Mouse (Mus musculus) heart, embryonic 11.5 days (tissue): ENCODE measurements around the gene Pbx1. TPM values are rescaled to one million over a fixed set of nuclear protein-coding genes. Genes with fewer than 3 reads are reported as not detected.
A peak's percentile ranks its signal among the peaks of the same experiment; 100 is the strongest.

Experiments used
- ATAC-seq: fragments of 200-750 bp; cut with Nextera tagmentation; replicated peaks from 2 replicates; pipeline ENCODE4 v1.8.0; 2017; ENCODE audit warnings: moderate library complexity; ENCODE audit not compliant: insufficient number of reproducible peaks, low FRiP score, low TSS enrichment
- H3K27ac ChIP-seq: fragments of 300-500 bp; sonication (generic); 2 replicates; pipeline ENCODE4 v1.5.1; 2014; ENCODE audit warnings: mild to moderate bottlenecking, low read depth, low read length
- H3K27me3 ChIP-seq: fragments of 300-500 bp; sonication (generic); 2 replicates; pipeline ENCODE4 v1.6.1; 2014; ENCODE audit warnings: mild to moderate bottlenecking, low read length, mixed read lengths; ENCODE audit not compliant: control insufficient read depth, insufficient read depth
- H3K36me3 ChIP-seq: fragments of 300-500 bp; sonication (generic); 2 replicates; pipeline ENCODE4 v1.6.1; 2014; ENCODE audit warnings: mild to moderate bottlenecking, low read length, moderate library complexity, mixed read lengths; ENCODE audit not compliant: control insufficient read depth, insufficient read depth
- H3K4me1 ChIP-seq: fragments of 300-500 bp; sonication (generic); 2 replicates; pipeline ENCODE4 v1.6.1; 2014; ENCODE audit warnings: low read length; ENCODE audit not compliant: control insufficient read depth, insufficient read depth
- H3K4me2 ChIP-seq: fragments of 300-500 bp; sonication (generic); 2 replicates; pipeline ENCODE4 v1.6.1; 2014; ENCODE audit warnings: mild to moderate bottlenecking, moderate library complexity
- H3K4me3 ChIP-seq: fragments of 300-500 bp; sonication (generic); 2 replicates; pipeline ENCODE4 v1.5.1; 2014; ENCODE audit warnings: low read depth, low read length
- H3K9ac ChIP-seq: fragments of 300-500 bp; sonication (generic); 2 replicates; pipeline ENCODE4 v1.6.1; 2014; ENCODE audit warnings: mild to moderate bottlenecking, low read depth, low read length, moderate library complexity
- H3K9me3 ChIP-seq: fragments of 300-500 bp; sonication (generic); replicated peaks from 2 replicates; pipeline ENCODE4 v1.6.1; 2016; ENCODE audit warnings: low read length; ENCODE audit not compliant: control insufficient read depth
- WGBS: fragments of 180-500 bp; shearing (Covaris S2); extraction: QIAGEN DNeasy Blood & Tissue Kit; methylation state at CpG from one replicate; pipeline ENCODE4 v1.1.7; 2014; ENCODE audit not compliant: insufficient replicate concordance; 5-methylcytosine and 5-hydroxymethylcytosine counted together
- polyA plus RNA-seq: library from polyadenylated mRNA; unstranded; fragments of >200 nt; fragmentation: Nextera tagmentation; extraction: Ambion mirVana; gene quantifications from 2 replicates; pipeline ENCODE4 v1.2.1, GENCODE M21; 2014

Gene Pbx1
- polyA plus RNA-seq, 1 experiment from 2014 or later, result 33.5 TPM

DNA sequence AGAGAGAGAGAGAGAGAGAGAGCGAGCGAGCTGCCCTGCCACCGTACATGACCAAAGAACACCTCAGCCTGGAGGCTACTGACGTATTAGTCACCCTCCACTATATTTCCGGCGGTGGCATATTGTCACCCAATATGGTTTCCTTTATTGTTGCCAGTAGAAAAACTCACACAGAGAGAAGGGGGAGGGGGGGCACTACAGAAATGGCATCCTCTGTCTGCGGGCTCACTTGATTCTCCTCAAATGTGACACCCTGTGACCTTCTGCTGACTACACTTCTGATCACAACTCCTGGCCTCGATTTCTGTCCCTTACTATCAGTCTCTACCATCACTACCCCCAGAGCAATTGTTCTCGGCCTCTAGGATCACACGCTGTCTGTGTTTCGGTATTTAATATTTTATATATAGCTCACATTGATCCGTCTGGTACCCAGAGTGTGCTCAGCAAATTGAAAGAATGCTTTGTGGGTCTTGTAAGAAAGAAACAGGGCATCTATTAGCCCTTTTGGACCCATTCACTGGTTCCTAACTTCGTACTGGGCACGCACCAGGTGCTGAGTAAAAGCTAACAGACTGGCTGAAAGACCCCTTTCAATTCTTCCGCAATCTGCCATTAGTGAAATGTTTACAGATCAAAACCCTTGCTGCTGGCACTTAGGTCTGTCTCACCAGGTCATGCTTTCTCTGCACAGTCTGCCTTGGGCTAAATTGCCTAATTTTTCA lies 148.1 kb downstream of the Pbx1 start:
- 57% methylated on average over 15 of the region's 15 CpGs for WGBS
- H3K4me2 ChIP-seq, result no peak overlapping the region
- H3K4me3 ChIP-seq, result no peak overlapping the region
- no peaks in the 10 kb centered on the region for H3K9me3 ChIP-seq
- no peaks in the 10 kb centered on the region for H3K27me3 ChIP-seq
- H3K4me1 ChIP-seq, result peaks cover 58% of the 10 kb centered on the region
- 0 out of 2 replicates have a peak overlapping the region, but pooled peaks have one; percentile 16 for H3K27ac ChIP-seq
- 0 out of 2 replicates have a peak overlapping the region, but pooled peaks have one; percentile 22 for H3K9ac ChIP-seq
- no peak for ATAC-seq
- no peaks in the 10 kb centered on the region for H3K36me3 ChIP-seq

DNA sequence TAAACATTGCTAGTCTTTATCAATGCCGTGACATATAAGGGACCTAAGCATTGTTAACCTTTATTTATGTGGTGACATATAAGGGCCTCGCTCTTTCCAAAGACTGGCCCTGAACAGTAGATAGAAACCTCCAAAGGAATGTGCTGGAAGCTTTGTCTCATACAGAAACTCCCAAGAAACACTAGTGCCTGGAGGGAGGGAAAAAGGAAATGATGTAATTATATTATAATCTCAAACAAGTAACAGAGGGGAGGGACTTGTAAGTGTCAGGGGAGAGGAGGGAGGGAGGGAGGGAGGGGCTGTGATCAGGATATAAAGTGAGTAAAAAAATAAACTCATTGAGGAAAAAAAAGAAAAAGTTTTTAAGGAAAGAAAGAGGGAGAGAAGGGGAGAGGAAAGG lies 148.6 kb downstream of the Pbx1 start:
- H3K4me3 ChIP-seq, result no peak overlapping the region
- H3K4me1 ChIP-seq, result peaks cover 53% of the 10 kb centered on the region
- H3K27me3 ChIP-seq, result no peaks in the 10 kb centered on the region
- no peaks in the 10 kb centered on the region for H3K36me3 ChIP-seq
- no peak for ATAC-seq
- H3K9ac ChIP-seq, result no peak overlapping the region
- no peak overlapping the region for H3K4me2 ChIP-seq
- H3K27ac ChIP-seq, result 0 out of 2 replicates have a peak overlapping the region, but pooled peaks have one; percentile 29
- H3K9me3 ChIP-seq, result no peaks in the 10 kb centered on the region
- WGBS, result 68% methylated on average over 2 of the region's 2 CpGs

DNA sequence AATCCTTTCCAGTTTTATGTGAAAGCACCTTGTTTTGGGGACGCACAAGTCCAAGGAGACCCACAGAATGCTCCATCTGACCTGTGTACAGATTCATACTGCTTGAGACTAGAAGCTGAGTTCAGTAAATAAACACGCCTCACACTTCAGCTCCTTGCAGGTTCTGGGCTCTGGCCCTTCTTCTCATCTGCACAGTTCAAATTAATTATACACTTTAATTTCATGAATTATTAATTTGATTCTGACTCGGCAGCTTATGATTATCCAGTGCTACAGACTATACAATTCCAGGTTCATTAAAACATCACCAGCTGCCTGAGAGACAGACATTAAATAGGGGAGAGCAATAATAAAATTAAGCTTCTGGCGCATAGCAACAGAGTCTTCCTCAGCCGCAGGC lies 156.4 kb downstream of the Pbx1 start:
- Histone ChIP-seq H3K9me3 (no peaks in the 10 kb centered on the region), H3K4me3 (no peak overlapping the region), H3K36me3 (no peaks in the 10 kb centered on the region), H3K27me3 (no peaks in the 10 kb centered on the region), H3K27ac (no peak overlapping the region), H3K4me2 (no peak overlapping the region), H3K9ac (no peak overlapping the region), H3K4me1 (no peaks in the 10 kb centered on the region; the same call in 1 of the 2 replicates)
- ATAC-seq, result no peak
- WGBS, result 91% methylated on average over 5 of the region's 5 CpGs

DNA sequence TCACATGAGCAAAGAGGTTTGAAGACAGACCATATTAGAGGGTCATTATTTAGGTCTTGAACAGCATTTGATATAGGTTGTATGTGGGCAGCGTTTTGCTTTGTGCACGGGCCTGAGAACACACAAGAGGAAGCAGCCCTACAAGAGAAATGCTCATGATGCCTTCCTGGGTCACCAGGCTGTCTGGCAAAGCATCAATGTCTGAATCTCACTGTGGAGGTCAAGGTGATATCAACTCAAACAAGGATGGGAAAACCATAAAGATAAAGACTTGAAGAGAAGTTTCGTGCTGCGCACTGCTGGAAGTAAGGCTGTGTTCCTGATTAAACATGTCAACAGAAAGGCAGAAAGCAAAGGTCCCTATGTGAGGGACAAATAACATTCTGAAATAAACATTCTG lies 157.8 kb downstream of the Pbx1 start:
- Histone ChIP-seq H3K9me3 (no peaks in the 10 kb centered on the region), H3K9ac (no peak overlapping the region), H3K27me3 (no peaks in the 10 kb centered on the region), H3K4me1 (peaks cover 2% of the 10 kb centered on the region), H3K4me2 (no peak overlapping the region), H3K36me3 (no peaks in the 10 kb centered on the region), H3K27ac (no peak overlapping the region), H3K4me3 (no peak overlapping the region)
- 89% methylated on average over 4 of the region's 4 CpGs for WGBS
- no peak for ATAC-seq

DNA sequence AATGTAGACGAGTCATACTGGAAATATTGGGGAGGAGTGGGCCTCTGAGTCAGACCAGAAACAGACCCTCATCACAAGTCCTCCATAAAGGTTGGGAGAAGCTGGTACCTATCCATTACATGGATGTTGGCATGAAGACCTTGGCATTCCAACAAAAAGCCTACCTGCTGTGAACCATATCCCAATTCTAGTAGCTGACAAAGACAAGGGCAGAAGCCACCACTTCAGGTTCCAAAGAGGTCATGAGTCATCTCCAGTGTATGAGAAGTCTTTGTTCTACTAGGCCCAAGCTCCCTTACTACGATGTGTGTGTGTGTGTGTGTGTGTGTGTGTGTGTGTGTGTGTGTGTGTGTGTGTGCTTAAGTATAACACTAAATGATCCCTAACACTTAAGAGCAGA lies 160.0 kb downstream of the Pbx1 start:
- Histone ChIP-seq H3K4me2 (no peak overlapping the region), H3K9ac (no peak overlapping the region), H3K4me1 (peaks cover 17% of the 10 kb centered on the region), H3K27ac (no peak overlapping the region), H3K27me3 (no peaks in the 10 kb centered on the region), H3K36me3 (no peaks in the 10 kb centered on the region), H3K9me3 (no peaks in the 10 kb centered on the region), H3K4me3 (no peak overlapping the region)
- WGBS, result 79% methylated on average over 2 of the region's 2 CpGs
- no peak for ATAC-seq

DNA sequence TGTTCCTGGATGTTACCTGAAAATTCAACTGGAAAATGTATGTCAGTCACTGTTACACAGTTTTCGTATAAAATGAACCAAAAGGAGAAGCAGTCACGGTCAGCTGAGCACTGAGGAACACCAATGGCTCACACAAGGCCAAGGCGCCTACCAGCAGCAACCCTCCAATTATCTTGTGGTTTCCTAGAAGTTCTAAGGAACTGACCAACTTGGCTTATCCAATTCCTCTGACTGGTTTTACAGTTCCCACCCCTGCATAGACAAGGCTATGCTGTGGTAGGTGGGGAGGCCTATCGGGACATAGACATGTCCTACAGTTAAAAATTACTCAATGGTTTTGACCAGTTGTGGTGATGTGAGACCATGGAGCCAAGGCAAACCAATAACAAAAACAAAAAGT lies 160.9 kb downstream of the Pbx1 start:
- Histone ChIP-seq H3K27me3 (no peaks in the 10 kb centered on the region), H3K4me2 (no peak overlapping the region), H3K4me1 (peaks cover 17% of the 10 kb centered on the region), H3K36me3 (no peaks in the 10 kb centered on the region), H3K4me3 (no peak overlapping the region), H3K27ac (no peak overlapping the region), H3K9ac (no peak overlapping the region), H3K9me3 (no peaks in the 10 kb centered on the region)
- ATAC-seq, result no peak
- 92% methylated on average over 4 of the region's 4 CpGs for WGBS

DNA sequence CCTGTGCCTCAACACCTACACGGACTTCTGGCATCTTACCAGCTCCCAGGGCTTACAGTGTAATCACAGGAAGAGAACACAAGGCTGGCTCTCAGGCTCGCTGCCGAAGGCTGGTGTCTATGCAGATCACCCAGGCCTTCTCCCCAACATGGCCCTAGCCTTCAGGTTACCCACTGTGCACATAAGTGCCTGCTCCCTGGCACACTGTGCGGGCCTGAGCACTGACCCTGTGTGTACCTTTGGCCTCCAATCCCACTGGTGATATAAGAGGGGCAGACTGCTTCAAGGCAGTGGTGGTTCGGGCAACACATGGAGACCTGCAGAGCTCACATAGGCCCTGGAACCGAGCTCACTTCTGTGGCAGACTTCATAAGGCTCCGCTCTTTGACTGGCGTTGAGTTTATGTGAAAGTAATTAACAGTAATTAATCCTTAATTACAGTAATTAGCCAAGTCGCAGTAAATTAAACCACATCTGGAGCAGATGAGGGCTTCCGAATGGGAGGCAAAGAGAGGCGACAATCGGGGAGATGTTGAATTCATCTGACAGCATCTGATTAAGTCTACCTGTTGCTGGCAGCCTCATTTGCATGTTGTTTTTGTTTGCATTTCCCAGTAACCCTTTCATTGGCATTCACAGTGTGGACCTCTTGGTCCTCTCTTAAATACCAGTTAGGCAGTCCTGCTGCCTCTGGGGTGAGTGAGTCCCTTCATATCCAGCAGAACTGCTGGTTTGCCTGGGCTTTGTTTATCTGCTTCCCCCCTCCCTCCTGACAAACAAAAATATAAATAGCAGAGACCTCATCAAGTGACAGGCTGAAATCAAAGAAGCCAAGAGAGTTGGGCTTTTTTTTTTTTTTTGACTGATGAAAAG lies 163.1 kb downstream of the Pbx1 start:
- Histone ChIP-seq H3K4me1 (peaks cover 27% of the 10 kb centered on the region), H3K36me3 (no peaks in the 10 kb centered on the region), H3K4me2 (no peak overlapping the region), H3K27ac (peak overlapping the region; percentile 46; the same call in 1 of the 2 replicates), H3K9ac (no peak overlapping the region), H3K4me3 (no peak overlapping the region), H3K27me3 (no peaks in the 10 kb centered on the region), H3K9me3 (no peaks in the 10 kb centered on the region)
- ATAC-seq, result peak; percentile 39
- WGBS, result 71% methylated on average over 12 of the region's 12 CpGs

DNA sequence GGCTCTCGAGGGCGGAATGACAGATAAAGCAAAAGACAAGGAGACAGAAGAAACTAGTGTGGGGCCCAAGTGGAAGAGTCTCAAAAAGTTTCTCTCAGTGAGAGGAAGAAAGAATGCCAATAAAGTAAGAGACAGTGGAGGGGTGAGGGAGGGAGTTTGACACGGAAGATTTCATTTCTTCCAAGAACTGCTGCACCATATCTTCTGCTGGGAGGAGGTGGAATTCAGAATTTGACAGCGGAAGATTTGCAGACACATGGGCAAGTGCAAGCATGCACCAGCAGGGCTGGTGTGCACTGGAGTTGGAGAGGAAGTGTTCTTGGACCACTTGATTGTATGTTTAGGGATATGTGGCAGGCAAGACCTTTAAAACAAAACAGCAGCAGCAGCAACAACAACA lies 163.8 kb downstream of the Pbx1 start:
- WGBS, result 57% methylated on average over 4 of the region's 4 CpGs
- ATAC-seq, result no peak
- Histone ChIP-seq H3K4me1 (peaks cover 27% of the 10 kb centered on the region), H3K9ac (no peak overlapping the region), H3K4me2 (no peak overlapping the region), H3K27me3 (no peaks in the 10 kb centered on the region), H3K4me3 (no peak overlapping the region), H3K27ac (0 out of 2 replicates have a peak overlapping the region, but pooled peaks have one; percentile 46), H3K36me3 (no peaks in the 10 kb centered on the region), H3K9me3 (no peaks in the 10 kb centered on the region)
